Mouse (Mus musculus): ENCODE measurements around the gene Fen1. TPM values are rescaled to one million over a fixed set of nuclear protein-coding genes. Genes with fewer than 3 reads are reported as not detected.
A peak's percentile ranks its signal among the peaks of the same experiment; 100 is the strongest.

Gene Fen1
- polyA plus RNA-seq, 1 experiment from 2014 or later: 30.4 TPM

- WGBS: 1% methylated on average over 26 of the region's 26 CpGs
- peak overlapping the region; percentile 47 for H3K4me3 ChIP-seq (ENCODE audit: low read depth, low read length)
- no peaks in the 10 kb centered on the region for H3K36me3 ChIP-seq (ENCODE audit: control insufficient read depth, insufficient read depth)
- TF ChIP-seq CTCF (IDR thresholded peaks at IDR 0.05; ENCODE audit: low read depth): no peak
- ATAC-seq: no peak
- peaks cover 13% of the 10 kb centered on the region; the same call in 1 of the 2 replicates for H3K4me1 ChIP-seq (replicated peaks; ENCODE audit: control insufficient read depth, insufficient read depth, low read length)
- H3K9me3 ChIP-seq (ENCODE audit: control insufficient read depth): no peaks in the 10 kb centered on the region
- H3K27ac ChIP-seq (ENCODE audit: low read depth, low read length): no peak overlapping the region
- H3K4me2 ChIP-seq (replicated peaks; ENCODE audit: low read depth): peak overlapping the region; percentile 92
- H3K9ac ChIP-seq (ENCODE audit: low read depth, low read length): peak overlapping the region; percentile 52; the same call in 1 of the 2 replicates
- no peaks in the 10 kb centered on the region for H3K27me3 ChIP-seq (replicated peaks; ENCODE audit: control insufficient read depth, insufficient read depth, low read length)
These were observed 36.1 kb upstream of the Fen1 start for GRCm38 (mm10) chr19:10239975-10240653.

- Histone ChIP-seq H3K27ac (ENCODE audit: low read depth, low read length) (no peak overlapping the region), H3K9me3 (ENCODE audit: control insufficient read depth) (no peaks in the 10 kb centered on the region), H3K4me1 (replicated peaks; ENCODE audit: control insufficient read depth, insufficient read depth, low read length) (peaks cover 14% of the 10 kb centered on the region; the same call in 1 of the 2 replicates), H3K27me3 (replicated peaks; ENCODE audit: control insufficient read depth, insufficient read depth, low read length) (no peaks in the 10 kb centered on the region), H3K4me3 (ENCODE audit: low read depth, low read length) (peak overlapping the region; percentile 47), H3K36me3 (ENCODE audit: control insufficient read depth, insufficient read depth) (no peaks in the 10 kb centered on the region; the same call in 1 of the 2 replicates), H3K9ac (ENCODE audit: low read depth, low read length) (no peak overlapping the region), H3K4me2 (replicated peaks; ENCODE audit: low read depth) (peak overlapping the region; percentile 92)
- no peak for ATAC-seq
- 26% methylated on average over 2 of the region's 2 CpGs for WGBS
- TF ChIP-seq CTCF (IDR thresholded peaks at IDR 0.05; ENCODE audit: low read depth): no peak
These were observed 35.5 kb upstream of the Fen1 start for GRCm38 (mm10) chr19:10239419-10239818.

- WGBS: 40% methylated on average over 3 of the region's 3 CpGs
- Histone ChIP-seq H3K4me2 (replicated peaks; ENCODE audit: low read depth) (peak overlapping the region; percentile 92), H3K4me1 (replicated peaks; ENCODE audit: control insufficient read depth, insufficient read depth, low read length) (peaks cover 14% of the 10 kb centered on the region; the same call in 1 of the 2 replicates), H3K4me3 (ENCODE audit: low read depth, low read length) (no peak overlapping the region), H3K9me3 (ENCODE audit: control insufficient read depth) (no peaks in the 10 kb centered on the region), H3K9ac (ENCODE audit: low read depth, low read length) (no peak overlapping the region), H3K27ac (ENCODE audit: low read depth, low read length) (no peak overlapping the region; the same call in 1 of the 2 replicates), H3K36me3 (ENCODE audit: control insufficient read depth, insufficient read depth) (peaks cover 2% of the 10 kb centered on the region; the same call in 1 of the 2 replicates), H3K27me3 (replicated peaks; ENCODE audit: control insufficient read depth, insufficient read depth, low read length) (no peaks in the 10 kb centered on the region)
- ATAC-seq: no peak
- no peak for TF ChIP-seq CTCF (IDR thresholded peaks at IDR 0.05; ENCODE audit: low read depth)
These were observed 34.5 kb upstream of the Fen1 start for GRCm38 (mm10) chr19:10238477-10238876.

GRCm38 (mm10) chr19:10235784-10236565 lies 32.0 kb upstream of the Fen1 start:
- Histone ChIP-seq H3K4me1 (replicated peaks; ENCODE audit: control insufficient read depth, insufficient read depth, low read length) (peaks cover 14% of the 10 kb centered on the region; the same call in 1 of the 2 replicates), H3K9ac (ENCODE audit: low read depth, low read length) (no peak overlapping the region), H3K9me3 (ENCODE audit: control insufficient read depth) (no peaks in the 10 kb centered on the region), H3K4me3 (ENCODE audit: low read depth, low read length) (no peak overlapping the region), H3K27me3 (replicated peaks; ENCODE audit: control insufficient read depth, insufficient read depth, low read length) (no peaks in the 10 kb centered on the region), H3K36me3 (ENCODE audit: control insufficient read depth, insufficient read depth) (peaks cover 5% of the 10 kb centered on the region; the same call in 1 of the 2 replicates), H3K4me2 (replicated peaks; ENCODE audit: low read depth) (peak overlapping the region; percentile 45), H3K27ac (ENCODE audit: low read depth, low read length) (peak overlapping the region; percentile 60; the same call in 1 of the 2 replicates)
- 26% methylated on average over 9 of the region's 9 CpGs for WGBS
- no peak for TF ChIP-seq CTCF (IDR thresholded peaks at IDR 0.05; ENCODE audit: low read depth)
- ATAC-seq: peak; percentile 84

- TF ChIP-seq CTCF (IDR thresholded peaks at IDR 0.05; ENCODE audit: low read depth): no peak
- no peak overlapping the region for H3K4me2 ChIP-seq (replicated peaks; ENCODE audit: low read depth)
- H3K9me3 ChIP-seq (ENCODE audit: control insufficient read depth): no peaks in the 10 kb centered on the region
- no peak overlapping the region for H3K4me3 ChIP-seq (ENCODE audit: low read depth, low read length)
- H3K4me1 ChIP-seq (replicated peaks; ENCODE audit: control insufficient read depth, insufficient read depth, low read length): peaks cover 3% of the 10 kb centered on the region; the same call in 1 of the 2 replicates
- H3K9ac ChIP-seq (ENCODE audit: low read depth, low read length): no peak overlapping the region
- H3K27me3 ChIP-seq (replicated peaks; ENCODE audit: control insufficient read depth, insufficient read depth, low read length): no peaks in the 10 kb centered on the region
- H3K27ac ChIP-seq (ENCODE audit: low read depth, low read length): no peak overlapping the region
- no peak for ATAC-seq
- H3K36me3 ChIP-seq (ENCODE audit: control insufficient read depth, insufficient read depth): peaks cover 14% of the 10 kb centered on the region; the same call in 1 of the 2 replicates
- WGBS: 52% methylated on average over 9 of the region's 9 CpGs
These were observed 28.5 kb upstream of the Fen1 start for GRCm38 (mm10) chr19:10232327-10233017.
